Mouse (Mus musculus) forebrain, embryonic 15.5 days (tissue): ENCODE data around the gene Zfp511. TPM values are rescaled to one million over a fixed set of nuclear protein-coding genes. Genes with fewer than 3 reads are reported as not detected.

ENCODE experiments used
- ATAC-seq: fragments of 200-750 bp; cut with Nextera tagmentation; replicated peaks from 2 replicates; pipeline ENCODE4 v1.8.0; 2017; ENCODE audit warnings: mild to moderate bottlenecking, moderate TSS enrichment, moderate library complexity
- H3K27ac ChIP-seq: fragments of 300-500 bp; sonication (generic); replicated peaks from 2 replicates; pipeline ENCODE4 v1.5.1; 2015; ENCODE audit warnings: mild to moderate bottlenecking, inconsistent platforms
- H3K27me3 ChIP-seq: fragments of 300-500 bp; sonication (generic); 2 replicates; pipeline ENCODE4 v1.6.1; 2015; ENCODE audit warnings: inconsistent platforms
- H3K36me3 ChIP-seq: fragments of 300-500 bp; sonication (generic); 2 replicates; pipeline ENCODE4 v1.6.1; 2015; ENCODE audit warnings: mild to moderate bottlenecking, inconsistent platforms
- H3K4me1 ChIP-seq: fragments of 300-500 bp; sonication (generic); 2 replicates; pipeline ENCODE4 v1.6.1; 2015; ENCODE audit warnings: inconsistent platforms
- H3K4me2 ChIP-seq: fragments of 300-500 bp; sonication (generic); replicated peaks from 2 replicates; pipeline ENCODE4 v1.6.1; 2015; ENCODE audit warnings: mild to moderate bottlenecking, inconsistent platforms
- H3K4me3 ChIP-seq: fragments of 300-500 bp; sonication (generic); 2 replicates; pipeline ENCODE4 v1.5.1; 2015; ENCODE audit warnings: mild to moderate bottlenecking, inconsistent platforms
- H3K9ac ChIP-seq: fragments of 300-500 bp; sonication (generic); replicated peaks from 2 replicates; pipeline ENCODE4 v1.6.1; 2015; ENCODE audit warnings: mild to moderate bottlenecking, inconsistent platforms
- H3K9me3 ChIP-seq: fragments of 300-500 bp; sonication (generic); 2 replicates; pipeline ENCODE4 v1.6.1; 2016; ENCODE audit warnings: inconsistent platforms
- WGBS: fragments of 180-500 bp; shearing (Covaris S2); methylation state at CpG from one replicate; pipeline ENCODE4 v1.1.7; 2015; ENCODE audit warnings: mixed read lengths; 5-methylcytosine and 5-hydroxymethylcytosine counted together
- polyA plus RNA-seq: library from polyadenylated mRNA; unstranded; fragments of >200 nt; fragmentation: Nextera tagmentation; extraction: Ambion mirVana; gene quantifications from 2 replicates; pipeline ENCODE4 v1.2.1, GENCODE M21; 2015

The Zfp511 gene
- polyA plus RNA-seq, result 55.8 and 56.6 TPM in 2 replicates

DNA sequence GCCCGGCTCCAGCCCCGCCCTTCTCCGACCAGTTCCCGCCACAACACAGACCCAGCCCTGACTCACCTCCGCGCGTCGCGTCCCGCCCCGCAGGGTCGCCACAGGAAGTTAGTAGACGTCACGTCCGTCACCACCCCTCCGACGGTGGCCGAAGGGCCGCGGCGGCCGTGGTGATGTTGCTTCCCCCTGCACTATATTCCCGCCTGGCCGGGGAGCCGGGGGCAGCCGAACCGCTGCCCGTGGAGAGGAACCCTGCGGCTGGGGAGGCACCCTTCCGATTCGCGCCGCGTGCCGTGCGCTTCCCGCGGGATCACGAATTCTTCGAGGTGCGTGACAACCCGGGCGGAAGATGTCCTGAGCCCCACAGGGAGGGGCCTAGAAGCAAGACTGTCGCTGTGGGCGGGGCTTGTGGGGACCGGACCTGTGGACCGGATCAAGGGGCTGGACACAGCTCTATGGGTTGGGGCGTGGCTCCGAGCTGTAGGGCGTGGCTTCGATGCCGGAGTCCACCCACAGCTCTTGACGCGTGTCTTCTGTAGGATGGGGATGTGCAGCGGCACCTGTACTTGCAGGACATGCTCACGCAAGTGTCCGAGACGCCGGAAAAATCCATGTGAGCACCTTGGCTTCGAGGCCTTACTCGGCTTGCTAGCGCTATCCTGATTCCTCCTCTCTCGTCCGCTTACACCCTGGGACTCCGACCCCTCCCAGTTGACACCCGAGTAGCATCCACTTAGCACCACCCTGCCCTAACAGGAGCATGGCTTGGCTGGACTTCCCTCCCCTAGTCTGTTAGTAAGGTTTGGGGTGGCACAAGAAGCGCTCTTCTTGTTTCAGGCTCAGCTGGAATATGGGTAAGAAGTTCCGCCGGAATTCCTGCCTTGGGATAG, at the start of gene Zfp511, which contains the start of gene Tubgcp2:
Gene Zfp511 (plus strand): TSS at position 111 of the 890 bp plus-strand sequence.
Gene Tubgcp2 (minus strand): TSS at position 389 of the 890 bp plus-strand sequence.
- peak within 1 kb of the TSS; percentile 61 for H3K4me3 ChIP-seq
- 2% methylated on average over 69 of the region's 69 CpGs for WGBS
- H3K9ac ChIP-seq, result peak within 1 kb of the TSS; percentile 79
- H3K4me2 ChIP-seq, result peak within 1 kb of the TSS; percentile 89
- H3K4me1 ChIP-seq, result peaks cover 25% of the 10 kb centered on the region
- H3K27me3 ChIP-seq, result no peaks in the 10 kb centered on the region
- ATAC-seq, result peak; percentile 97
- peak within 1 kb of the TSS; percentile 81 for H3K27ac ChIP-seq
- no peaks in the 10 kb centered on the region for H3K9me3 ChIP-seq
- peaks cover 42% of the 10 kb centered on the region for H3K36me3 ChIP-seq

GRCm38 (mm10) chr7:139988272-139988671, 47.9 kb upstream of the Zfp511 start:
- H3K27ac ChIP-seq, result no peak overlapping the region
- H3K4me3 ChIP-seq, result no peak overlapping the region
- H3K36me3 ChIP-seq, result no peaks in the 10 kb centered on the region
- no peak overlapping the region for H3K9ac ChIP-seq
- no peak for ATAC-seq
- H3K9me3 ChIP-seq, result no peaks in the 10 kb centered on the region
- H3K4me2 ChIP-seq, result no peak overlapping the region
- no peaks in the 10 kb centered on the region for H3K27me3 ChIP-seq
- H3K4me1 ChIP-seq, result no peaks in the 10 kb centered on the region
- WGBS, result 94% methylated on average over 9 of the region's 9 CpGs

DNA sequence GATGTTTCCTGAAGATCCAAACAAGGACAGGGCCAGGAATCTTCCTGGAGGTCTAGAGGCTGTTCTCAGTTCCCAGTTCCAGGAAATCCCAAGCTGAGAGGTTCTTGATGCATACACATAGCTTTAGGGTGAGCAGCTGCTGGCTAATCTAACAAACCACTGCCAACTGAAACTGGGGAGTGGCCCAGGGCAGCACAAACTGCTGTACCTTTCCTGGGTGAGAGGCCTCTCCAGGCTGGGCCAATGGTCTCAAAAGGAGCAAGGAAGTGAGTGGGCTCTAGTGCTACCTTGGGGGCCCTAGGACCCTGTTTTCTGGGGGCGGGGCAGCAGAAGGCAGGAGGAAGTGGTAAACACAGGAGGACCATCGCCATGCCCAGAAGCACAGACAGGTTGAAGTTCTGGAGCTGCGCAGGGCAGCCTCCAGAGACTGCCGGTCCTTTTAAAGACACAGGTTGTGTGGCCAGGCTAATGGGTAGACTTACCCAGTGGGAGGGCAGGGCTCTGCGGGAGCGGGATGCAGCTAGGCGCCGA, 45.3 kb upstream of the Zfp511 start:
- no peak overlapping the region for H3K9ac ChIP-seq
- H3K27ac ChIP-seq, result no peak overlapping the region
- H3K9me3 ChIP-seq, result no peaks in the 10 kb centered on the region
- WGBS, result 59% methylated on average over 8 of the region's 8 CpGs
- H3K4me3 ChIP-seq, result no peak overlapping the region
- H3K4me2 ChIP-seq, result no peak overlapping the region
- no peak for ATAC-seq
- H3K36me3 ChIP-seq, result peaks cover 11% of the 10 kb centered on the region
- no peaks in the 10 kb centered on the region for H3K27me3 ChIP-seq
- H3K4me1 ChIP-seq, result no peaks in the 10 kb centered on the region

- 23% methylated on average over 7 of the region's 7 CpGs for WGBS
- Histone ChIP-seq H3K4me1 (no peaks in the 10 kb centered on the region), H3K4me3 (no peak within 1 kb of the TSS), H3K4me2 (no peak within 1 kb of the TSS), H3K9me3 (no peaks in the 10 kb centered on the region), H3K36me3 (peaks cover 26% of the 10 kb centered on the region), H3K9ac (no peak within 1 kb of the TSS), H3K27me3 (no peaks in the 10 kb centered on the region), H3K27ac (no peak within 1 kb of the TSS)
- ATAC-seq, result no peak
Measured at GRCm38 (mm10) chr7:139992406-139992805, 43.8 kb upstream of the Zfp511 start, which contains the start of gene Adam8. Gene Adam8, minus strand, starts transcription at chr7:139992562.

DNA sequence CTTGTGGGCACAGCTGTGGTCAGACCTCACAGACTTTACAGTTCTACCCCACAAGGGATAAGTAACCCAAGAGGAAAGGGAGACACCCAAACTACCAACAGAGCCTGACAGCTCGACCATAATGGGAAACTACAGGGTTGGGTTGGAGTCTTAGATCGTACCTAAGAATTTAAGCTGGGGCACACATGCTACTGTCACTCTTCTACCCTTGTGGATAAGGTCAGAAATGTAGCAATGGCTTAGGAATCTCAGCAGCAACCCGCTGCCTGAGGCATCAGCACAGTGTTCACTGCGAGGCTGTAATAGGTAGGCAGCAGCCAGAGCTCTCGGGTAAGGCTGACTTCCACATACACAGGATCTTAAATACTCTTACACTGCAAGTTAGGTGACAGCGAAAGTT, 42.7 kb upstream of the Zfp511 start:
- ATAC-seq, result no peak
- H3K4me1 ChIP-seq, result no peaks in the 10 kb centered on the region
- no peaks in the 10 kb centered on the region for H3K9me3 ChIP-seq
- 94% methylated on average over 6 of the region's 6 CpGs for WGBS
- no peak overlapping the region for H3K4me3 ChIP-seq
- H3K36me3 ChIP-seq, result peaks cover 37% of the 10 kb centered on the region
- no peaks in the 10 kb centered on the region for H3K27me3 ChIP-seq
- no peak overlapping the region for H3K4me2 ChIP-seq
- no peak overlapping the region for H3K9ac ChIP-seq
- no peak overlapping the region for H3K27ac ChIP-seq

- H3K27me3 ChIP-seq, result no peaks in the 10 kb centered on the region
- no peaks in the 10 kb centered on the region for H3K9me3 ChIP-seq
- peaks cover 43% of the 10 kb centered on the region for H3K36me3 ChIP-seq
- no peak overlapping the region for H3K4me2 ChIP-seq
- H3K27ac ChIP-seq, result no peak overlapping the region
- 83% methylated on average over 4 of the region's 4 CpGs for WGBS
- no peaks in the 10 kb centered on the region for H3K4me1 ChIP-seq
- no peak overlapping the region for H3K9ac ChIP-seq
- ATAC-seq, result peak; percentile 38; the same call in 1 of the 2 replicates
- no peak overlapping the region for H3K4me3 ChIP-seq
Measured at GRCm38 (mm10) chr7:139994202-139994601, 42.0 kb upstream of the Zfp511 start.

- ATAC-seq, result peak; percentile 66; the same call in 1 of the 2 replicates
- H3K36me3 ChIP-seq, result peaks cover 46% of the 10 kb centered on the region
- WGBS, result 23% methylated on average over 3 of the region's 3 CpGs
Measured at GRCm38 (mm10) chr7:139994676-139995075, 41.5 kb upstream of the Zfp511 start.

GRCm38 (mm10) chr7:139998691-139999350, 37.4 kb upstream of the Zfp511 start:
- ATAC-seq, result no peak
- Histone ChIP-seq H3K9ac (no peak overlapping the region), H3K27ac (no peak overlapping the region), H3K4me3 (no peak overlapping the region), H3K27me3 (no peaks in the 10 kb centered on the region), H3K4me1 (no peaks in the 10 kb centered on the region), H3K4me2 (no peak overlapping the region), H3K36me3 (peaks cover 71% of the 10 kb centered on the region), H3K9me3 (no peaks in the 10 kb centered on the region)
- WGBS, result 95% methylated on average over 13 of the region's 13 CpGs

More at GRCm38 (mm10) chr7:139994676-139995075, 41.5 kb upstream of the Zfp511 start:
- no peak overlapping the region for H3K27ac ChIP-seq
- H3K9me3 ChIP-seq, result no peaks in the 10 kb centered on the region
- H3K27me3 ChIP-seq, result no peaks in the 10 kb centered on the region
- H3K4me1 ChIP-seq, result no peaks in the 10 kb centered on the region
- H3K9ac ChIP-seq, result no peak overlapping the region
- H3K4me2 ChIP-seq, result no peak overlapping the region
- no peak overlapping the region for H3K4me3 ChIP-seq

GRCm38 (mm10) chr7:140001086-140001740, 35.0 kb upstream of the Zfp511 start:
- Histone ChIP-seq H3K27me3 (no peaks in the 10 kb centered on the region), H3K36me3 (peaks cover 78% of the 10 kb centered on the region), H3K9me3 (no peaks in the 10 kb centered on the region), H3K4me3 (no peak overlapping the region), H3K4me1 (no peaks in the 10 kb centered on the region), H3K4me2 (no peak overlapping the region), H3K27ac (no peak overlapping the region), H3K9ac (no peak overlapping the region)
- 49% methylated on average over 12 of the region's 12 CpGs for WGBS
- no peak for ATAC-seq

- no peak for ATAC-seq
- H3K9me3 ChIP-seq, result no peaks in the 10 kb centered on the region
- WGBS, result 96% methylated on average over 8 of the region's 8 CpGs
- H3K36me3 ChIP-seq, result peaks cover 57% of the 10 kb centered on the region
- no peak overlapping the region for H3K4me3 ChIP-seq
- H3K4me2 ChIP-seq, result no peak overlapping the region
- no peaks in the 10 kb centered on the region for H3K4me1 ChIP-seq
- no peak overlapping the region for H3K9ac ChIP-seq
- no peak overlapping the region for H3K27ac ChIP-seq
- no peaks in the 10 kb centered on the region for H3K27me3 ChIP-seq
Measured at GRCm38 (mm10) chr7:140004666-140005065, 31.5 kb upstream of the Zfp511 start.

DNA sequence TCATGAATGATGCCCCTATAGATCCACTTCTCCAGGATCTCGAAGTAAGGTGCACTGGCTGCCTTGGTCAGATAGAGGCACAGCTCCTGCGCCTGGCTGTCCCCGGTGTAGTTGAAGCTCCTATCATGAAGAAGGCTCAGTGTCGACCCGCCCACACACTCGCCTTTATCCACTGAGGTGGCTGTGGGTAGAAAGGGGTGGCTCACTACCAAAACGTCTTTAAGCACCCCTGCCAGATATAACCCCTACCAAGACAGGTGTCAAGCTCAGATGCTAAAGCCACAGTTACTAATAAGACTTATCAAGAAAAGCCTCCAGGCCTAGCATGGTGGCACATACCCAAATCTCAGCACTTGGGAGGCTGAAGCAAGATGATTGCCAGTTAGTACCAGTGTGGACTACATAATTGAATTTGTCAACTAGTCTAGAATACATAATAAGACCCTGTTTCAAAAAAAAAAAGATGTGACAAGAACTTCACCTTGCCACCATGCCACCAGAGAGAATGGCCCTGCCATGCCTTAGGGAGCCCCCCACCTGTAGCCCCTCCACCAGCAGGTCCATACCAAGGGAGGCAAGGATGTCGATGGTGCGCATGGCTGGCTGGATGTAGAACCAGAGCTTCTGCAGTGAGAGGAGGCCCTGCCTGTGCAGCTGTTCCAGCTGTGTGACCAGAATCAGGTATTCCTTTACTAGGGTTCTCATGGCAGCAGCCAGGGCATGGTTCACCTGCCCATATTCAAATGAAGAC, 29.2 kb upstream of the Zfp511 start:
- Histone ChIP-seq H3K4me1 (no peaks in the 10 kb centered on the region), H3K4me2 (no peak overlapping the region), H3K27me3 (no peaks in the 10 kb centered on the region), H3K9me3 (no peaks in the 10 kb centered on the region), H3K36me3 (peaks cover 39% of the 10 kb centered on the region), H3K9ac (no peak overlapping the region), H3K27ac (no peak overlapping the region), H3K4me3 (no peak overlapping the region)
- WGBS, result 95% methylated on average over 9 of the region's 9 CpGs
- ATAC-seq, result no peak
